Mouse (Mus musculus): Measurements from ENCODE around the gene Btbd35f20.
"Not testable (repeated sequence)": the region's sequence is repeated elsewhere in the genome, so short reads cannot be mapped to it uniquely, and the experiment has no call there.

The Btbd35f20 gene

GRCm38 (mm10) chrX:4291145-4291544 is at the start of gene Btbd35f20:
Gene Btbd35f20 (minus strand): TSS chrX:4291245.
- not testable (repeated sequence) for DNase-seq
